Mouse (Mus musculus) liver, adult 2 months (tissue): Measurements from ENCODE around the gene Egln1. TPM values are rescaled to one million over a fixed set of nuclear protein-coding genes. Genes with fewer than 3 reads are reported as not detected.

Source experiments
- DNase-seq: peaks from one replicate; pipeline ENCODE4 v3.0.0-alpha.2; 2011; ENCODE audit warnings: low read depth, low spot score; ENCODE audit errors: extremely low read depth
- H3K27ac ChIP-seq: fragments of 200-500 bp; replicated peaks from 2 replicates; pipeline ENCODE4 v1.5.1; 2012; ENCODE audit warnings: low read depth, mild to moderate bottlenecking, control low read depth, inconsistent platforms, low read length; ENCODE audit not compliant: insufficient read depth
- H3K27me3 ChIP-seq: fragments of 200-500 bp; 2 replicates; pipeline ENCODE4 v1.6.1; 2012; ENCODE audit warnings: mild to moderate bottlenecking, moderate library complexity, low read length, inconsistent platforms; ENCODE audit not compliant: control insufficient read depth, insufficient read depth
- H3K36me3 ChIP-seq: fragments of 200-500 bp; 2 replicates; pipeline ENCODE4 v1.6.1; 2012; ENCODE audit warnings: low read length, inconsistent platforms; ENCODE audit not compliant: control insufficient read depth, insufficient read depth
- H3K4me1 ChIP-seq: fragments of 200-500 bp; 2 replicates; pipeline ENCODE4 v1.6.1; 2011; ENCODE audit warnings: low read length; ENCODE audit not compliant: control insufficient read depth, insufficient read depth
- H3K4me3 ChIP-seq: fragments of 200-500 bp; 2 replicates; pipeline ENCODE4 v1.5.1; 2011; ENCODE audit warnings: low read depth, mild to moderate bottlenecking, control low read depth, low read length, moderate library complexity; ENCODE audit not compliant: insufficient read depth
- H3K79me2 ChIP-seq: fragments of 200-500 bp; 2 replicates; pipeline ENCODE4 v1.6.1; 2012; ENCODE audit warnings: inconsistent platforms, mild to moderate bottlenecking, low read length, moderate library complexity; ENCODE audit not compliant: control insufficient read depth, insufficient read depth
- H3K9ac ChIP-seq: fragments of 200-500 bp; 2 replicates; pipeline ENCODE4 v1.6.1; 2012; ENCODE audit warnings: low read depth, mild to moderate bottlenecking, control low read depth, inconsistent platforms, low read length
- CTCF ChIP-seq: fragments of 200-500 bp; IDR thresholded peaks from 2 replicates; pipeline ENCODE4 v1.5.1; 2011; ENCODE audit warnings: low read depth, low read length, control low read depth
- POLR2A ChIP-seq: fragments of 200-500 bp; IDR thresholded peaks from 2 replicates; pipeline ENCODE4 v1.6.1; 2011; ENCODE audit warnings: low read length, control low read depth; ENCODE audit not compliant: insufficient read depth; ENCODE audit errors: extremely low read depth
- WGBS: fragments of 180-500 bp; shearing (Covaris S2); methylation state at CpG from one replicate; pipeline ENCODE4 v1.1.7; 2018; 5-methylcytosine and 5-hydroxymethylcytosine counted together
- polyA plus RNA-seq: library from polyadenylated mRNA; depleted of rRNA; stranded (reverse); fragments of >200 nt; gene quantifications from 2 replicates; pipeline ENCODE4 v1.2.3, GENCODE M21; 2012; rRNA removed
- total RNA-seq: library from RNA; depleted of rRNA; stranded (reverse); fragments of >200 nt; gene quantifications from 2 replicates; pipeline ENCODE4 v1.2.3, GENCODE M21; 2014; rRNA removed

The Egln1 gene
- 11.2 and 13.8 TPM in 2 replicates for total RNA-seq
- 12.1 and 17.0 TPM in 2 replicates for polyA plus RNA-seq

GRCm38 (mm10) chr8:124949209-124950068 lies at the start of gene Egln1:
Gene Egln1 (minus strand): TSS chr8:124949324.
- Histone ChIP-seq H3K9ac (peak within 1 kb of the TSS; percentile 83), H3K36me3 (no peaks in the 10 kb centered on the region), H3K79me2 (peaks cover 22% of the 10 kb centered on the region), H3K27me3 (no peaks in the 10 kb centered on the region), H3K27ac (peak within 1 kb of the TSS; percentile 92), H3K4me3 (peak within 1 kb of the TSS; percentile 81), H3K4me1 (peaks cover 14% of the 10 kb centered on the region)
- peak; percentile 82 for TF ChIP-seq POLR2A
- no peak for TF ChIP-seq CTCF
- WGBS = 3% methylated on average over 88 of the region's 98 CpGs
- DNase-seq = peak; percentile 78

GRCm38 (mm10) chr8:124995776-124996175 lies 46.7 kb upstream of the Egln1 start:
- no peak for TF ChIP-seq POLR2A
- Histone ChIP-seq H3K27ac (no peak overlapping the region), H3K4me3 (no peak overlapping the region), H3K27me3 (peaks cover 2% of the 10 kb centered on the region; the same call in 1 of the 2 replicates), H3K36me3 (no peaks in the 10 kb centered on the region), H3K9ac (no peak overlapping the region), H3K4me1 (no peaks in the 10 kb centered on the region; the same call in 1 of the 2 replicates), H3K79me2 (no peaks in the 10 kb centered on the region)
- no peak for DNase-seq
- WGBS = 85% methylated on average over 2 of the region's 2 CpGs

- Histone ChIP-seq H3K27ac (no peak overlapping the region), H3K36me3 (no peaks in the 10 kb centered on the region), H3K4me1 (no peaks in the 10 kb centered on the region; the same call in 1 of the 2 replicates), H3K9ac (no peak overlapping the region), H3K4me3 (no peak overlapping the region), H3K79me2 (no peaks in the 10 kb centered on the region), H3K27me3 (peaks cover 2% of the 10 kb centered on the region; the same call in 1 of the 2 replicates)
- no peak for DNase-seq
- WGBS = 40% methylated on average over 6 of the region's 6 CpGs
- no peak for TF ChIP-seq CTCF
- no peak for TF ChIP-seq POLR2A
These were observed 42.5 kb upstream of the Egln1 start for GRCm38 (mm10) chr8:124991668-124991926.

GRCm38 (mm10) chr8:124990923-124991667 lies 42.0 kb upstream of the Egln1 start:
- peaks cover 2% of the 10 kb centered on the region; the same call in 1 of the 2 replicates for H3K27me3 ChIP-seq
- no peaks in the 10 kb centered on the region for H3K79me2 ChIP-seq
- no peak overlapping the region for H3K9ac ChIP-seq
- H3K36me3 ChIP-seq = no peaks in the 10 kb centered on the region
- no peak for DNase-seq
- no peak overlapping the region for H3K4me3 ChIP-seq
- WGBS = 20% methylated on average over 17 of the region's 17 CpGs
- H3K27ac ChIP-seq = no peak overlapping the region
- H3K4me1 ChIP-seq = no peaks in the 10 kb centered on the region; the same call in 1 of the 2 replicates
- no peak for TF ChIP-seq POLR2A
- no peak for TF ChIP-seq CTCF

GRCm38 (mm10) chr8:124980828-124981227 lies 31.7 kb upstream of the Egln1 start:
- TF ChIP-seq CTCF (no peak; the same call in 1 of the 2 replicates), POLR2A (no peak)
- Histone ChIP-seq H3K36me3 (no peaks in the 10 kb centered on the region), H3K9ac (no peak overlapping the region), H3K4me3 (no peak overlapping the region), H3K4me1 (no peaks in the 10 kb centered on the region), H3K79me2 (no peaks in the 10 kb centered on the region), H3K27ac (no peak overlapping the region), H3K27me3 (no peaks in the 10 kb centered on the region)
- no peak for DNase-seq
- WGBS = 86% methylated on average over 8 of the region's 8 CpGs
